Mouse (Mus musculus) G1E (cell line): Measurements from ENCODE around the gene Gm9745. TPM values are rescaled to one million over a fixed set of nuclear protein-coding genes. Genes with fewer than 3 reads are reported as not detected.
"Not testable (repeated sequence)": the region's sequence is repeated elsewhere in the genome, so short reads cannot be mapped to it uniquely, and the experiment has no call there.

Experiments used
- ATAC-seq: 2 replicates; pipeline ENCODE4 v1.8.0; 2016; ENCODE audit warnings: mild to moderate bottlenecking; ENCODE audit not compliant: insufficient number of reproducible peaks, poor library complexity, low FRiP score, severe bottlenecking; ENCODE audit errors: extremely low read depth
- DNase-seq: peaks from one replicate; pipeline ENCODE4 v3.0.0; 2012; ENCODE audit warnings: low spot score
- H3K27me3 ChIP-seq: 2 replicates; pipeline ENCODE4 v1.6.1; 2012; ENCODE audit warnings: mild to moderate bottlenecking, low read length, inconsistent platforms; ENCODE audit not compliant: insufficient read depth
- H3K36me3 ChIP-seq: replicated peaks from 2 replicates; pipeline ENCODE3; 2012; ENCODE audit warnings: mild to moderate bottlenecking, inconsistent platforms
- H3K4me1 ChIP-seq: 2 replicates; pipeline ENCODE4 v1.6.1; 2012; ENCODE audit warnings: low read depth, low read length, inconsistent platforms, mixed read lengths; ENCODE audit not compliant: insufficient read depth
- H3K4me3 ChIP-seq: 2 replicates; pipeline ENCODE4 v1.5.1; 2012; ENCODE audit warnings: low read depth, mild to moderate bottlenecking, inconsistent platforms, low read length, moderate library complexity, mixed read lengths
- H3K9me3 ChIP-seq: replicated peaks from 2 replicates; pipeline ENCODE4 v1.6.1; 2012; ENCODE audit warnings: inconsistent platforms
- POLR2AphosphoS5 ChIP-seq: IDR thresholded peaks from 2 replicates; pipeline ENCODE4 v1.6.1; 2012; ENCODE audit warnings: low read depth, low read length, inconsistent platforms; ENCODE audit not compliant: insufficient replicate concordance
- TAL1 ChIP-seq: conservative IDR thresholded peaks from 2 replicates; pipeline ENCODE4 v1.6.1; 2012; ENCODE audit warnings: low read depth, low read length, inconsistent platforms, mixed read lengths
- polyA plus RNA-seq: library from polyadenylated mRNA; stranded (reverse); fragments of >175 nt; gene quantifications from 2 replicates; pipeline ENCODE4 v1.2.3, GENCODE M21; 2012
- total RNA-seq, 2 experiments: library from RNA; stranded (forward) in 1 of 2; stranded (reverse) in 1 of 2; fragments of 200-1000 nt in 1 of 2; fragments of >200 nt in 1 of 2; fragmentation: Nextera tagmentation in 1 of 2; gene quantifications; 2 replicates each; pipeline ENCODE4 v1.2.3; 2014 to 2017

The Gm9745 gene
- total and polyA plus RNA-seq, 3 experiments = 2.6 TPM; not detected in 2

GRCm38 (mm10) chr13:8941701-8942100 lies 6.3 kb downstream of the Gm9745 start:
- peak; percentile 90 for ATAC-seq
- not testable (repeated sequence) for H3K36me3 ChIP-seq, H3K4me3 ChIP-seq, H3K27me3 ChIP-seq, DNase-seq, H3K9me3 ChIP-seq
- peaks cover 28% of the 10 kb centered on the region for H3K4me1 ChIP-seq

- H3K4me1 ChIP-seq = peaks cover 28% of the 10 kb centered on the region
- not testable (repeated sequence) for DNase-seq, H3K4me3 ChIP-seq, H3K27me3 ChIP-seq, H3K36me3 ChIP-seq, H3K9me3 ChIP-seq
- ATAC-seq = 0 out of 2 replicates have a peak, but pooled peaks have one; percentile 22
- TF ChIP-seq TAL1 = peak; percentile 56
Observed at GRCm38 (mm10) chr13:8941110-8941509, 6.9 kb downstream of the Gm9745 start.

- H3K27me3 ChIP-seq, H3K36me3 ChIP-seq, DNase-seq, H3K9me3 ChIP-seq, ATAC-seq, H3K4me3 ChIP-seq: not testable (repeated sequence)
- peaks cover 38% of the 10 kb centered on the region for H3K4me1 ChIP-seq
Observed at GRCm38 (mm10) chr13:8937611-8938140, 10.4 kb downstream of the Gm9745 start.

GRCm38 (mm10) chr13:8933499-8933898 lies 14.5 kb downstream of the Gm9745 start:
- H3K36me3 ChIP-seq = no peaks in the 10 kb centered on the region
- DNase-seq = peak; percentile 9
- no peak for ATAC-seq
- no peak overlapping the region for H3K4me3 ChIP-seq
- H3K27me3 ChIP-seq = peaks cover 20% of the 10 kb centered on the region
- no peaks in the 10 kb centered on the region for H3K9me3 ChIP-seq
- no peak for TF ChIP-seq POLR2AphosphoS5
- TF ChIP-seq TAL1 = 0 out of 2 replicates have a peak, but pooled peaks have one; percentile 8
- H3K4me1 ChIP-seq = peaks cover 21% of the 10 kb centered on the region; the same call in 1 of the 2 replicates

DNA sequence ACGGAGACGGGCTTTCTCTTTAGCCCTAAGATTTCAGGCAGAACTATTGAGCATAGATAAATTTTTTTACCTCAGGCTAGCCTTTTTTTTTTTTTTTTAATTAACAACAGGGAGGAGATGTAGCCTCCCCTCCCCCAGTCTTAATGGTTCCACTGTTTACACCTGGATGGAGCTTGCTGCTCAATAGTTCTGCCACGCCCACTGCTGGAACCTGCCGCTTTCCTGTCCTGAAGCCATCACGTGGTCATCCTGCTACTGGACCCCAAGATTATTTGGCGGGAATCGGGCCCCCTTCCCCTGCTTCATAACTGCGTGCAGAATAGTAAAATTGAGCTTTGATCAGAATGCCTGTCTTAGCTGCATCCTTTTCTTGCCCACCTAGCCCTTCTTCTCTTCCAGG lies 34.1 kb downstream of the Gm9745 start:
- H3K4me1 ChIP-seq, H3K36me3 ChIP-seq, H3K9me3 ChIP-seq, DNase-seq, H3K4me3 ChIP-seq, ATAC-seq, H3K27me3 ChIP-seq: not testable (repeated sequence)

GRCm38 (mm10) chr13:8905986-8906385 lies 42.0 kb downstream of the Gm9745 start:
- H3K4me3 ChIP-seq, H3K36me3 ChIP-seq, H3K27me3 ChIP-seq, DNase-seq, H3K4me1 ChIP-seq, ATAC-seq: not testable (repeated sequence)
- peaks cover 11% of the 10 kb centered on the region for H3K9me3 ChIP-seq

Other genes starting within 250 kb of the Gm9745 start
- gene Wdr37, start 76.3 kb downstream of the Gm9745 start, total RNA-seq (2014; fragmentation: Nextera tagmentation) = 48.5 and 48.6 TPM in 2 replicates
- gene Wdr37, start 76.3 kb downstream of the Gm9745 start, total RNA-seq (2017) = 45.1 and 55.5 TPM in 2 replicates
- 3.9 and 12.2 TPM in 2 replicates for gene Wdr37, start 76.3 kb downstream of the Gm9745 start, polyA plus RNA-seq
- 575 and 668 TPM in 2 replicates for gene Idi1, start 62.7 kb downstream of the Gm9745 start, total RNA-seq (2014; fragmentation: Nextera tagmentation)
- gene Idi1, start 62.7 kb downstream of the Gm9745 start, total RNA-seq (2017) = 871 and 936 TPM in 2 replicates
- 24.5 and 27.6 TPM in 2 replicates for gene Idi1, start 62.7 kb downstream of the Gm9745 start, polyA plus RNA-seq
- 1.4 TPM in 1 of 2 replicates, not detected in the other for gene Idi2, start 4.6 kb upstream of the Gm9745 start, total RNA-seq (2014; fragmentation: Nextera tagmentation)
- gene Idi2, start 4.6 kb upstream of the Gm9745 start, total RNA-seq (2017) = 1.1 and 1.3 TPM in 2 replicates
- gene Idi2, start 4.6 kb upstream of the Gm9745 start, polyA plus RNA-seq = 0.04 and 0.06 TPM in 2 replicates
- 296 and 321 TPM in 2 replicates for gene Gtpbp4, start 47.9 kb upstream of the Gm9745 start, total RNA-seq (2014; fragmentation: Nextera tagmentation)
- 182 and 214 TPM in 2 replicates for gene Gtpbp4, start 47.9 kb upstream of the Gm9745 start, total RNA-seq (2017)
- 6.8 and 9.5 TPM in 2 replicates for gene Gtpbp4, start 47.9 kb upstream of the Gm9745 start, polyA plus RNA-seq
- 233 and 246 TPM in 2 replicates for gene Larp4b, start 145.7 kb upstream of the Gm9745 start, total RNA-seq (2014; fragmentation: Nextera tagmentation)
- gene Larp4b, start 145.7 kb upstream of the Gm9745 start, total RNA-seq (2017) = 174 and 208 TPM in 2 replicates
- 53.7 and 66.3 TPM in 2 replicates for gene Larp4b, start 145.7 kb upstream of the Gm9745 start, polyA plus RNA-seq